ENCODE assay signal across 13 mouse cellular contexts in genomic region chr6:118736491-118736890, GRCm38 (mm10).
"Had no signal": no experiment of that assay in that cellular context is flagged by ENCODE, and none has a peak within 500 bp of the region (broad histone marks: within the 10 kb centered on the region; RNA-seq: fewer than 3 reads in every experiment).

No protein-coding gene starts in this region.

- H3K4me2 ChIP-seq: limb, embryonic 12.5 days; liver, embryonic 15.5 days; neural tube, embryonic 15.5 days had no signal

- H3K27ac ChIP-seq: layer of hippocampus, adult 2 months; limb, embryonic 12.5 days; liver, embryonic 15.5 days; neural tube, embryonic 15.5 days had no signal

- H3K36me3 ChIP-seq: liver, embryonic 15.5 days had no signal

- H3K27me3 ChIP-seq: limb, embryonic 12.5 days; liver, embryonic 15.5 days; neural tube, embryonic 15.5 days had no signal

- H3K9ac ChIP-seq: limb, embryonic 12.5 days; liver, embryonic 15.5 days; neural tube, embryonic 15.5 days had no signal

- H3K9me3 ChIP-seq: limb, embryonic 12.5 days; liver, embryonic 15.5 days; neural tube, embryonic 15.5 days had no signal

- H3K4me1 ChIP-seq: limb, embryonic 12.5 days had no signal

- H3K4me3 ChIP-seq: layer of hippocampus, adult 2 months; limb, embryonic 12.5 days; liver, embryonic 15.5 days; myocyte; neural tube, embryonic 15.5 days had no signal

- DNase-seq: kidney, postnatal 10 days; kidney, postnatal 4 days; lung, adult 2 months; lung, postnatal 36 days; midbrain, embryonic 14.5 days; right cerebral cortex, postnatal 4 days; spleen, adult 18-20 months; thymus, postnatal 4 days had no signal
